Mouse (Mus musculus) bone marrow macrophage, adult 2 months (primary cell): ENCODE measurements at regions not wholly inside any gene's neighbourhood (a gene's known extent, or its start where the extent isn't known, plus 50 kb on each side); places are given as distances from the start of the nearest gene placed in this dataset.

Source experiments
- H3K27ac ChIP-seq: 2 replicates; pipeline ENCODE4 v1.5.1; 2012; ENCODE audit warnings: low read depth, low read length; ENCODE audit not compliant: insufficient read depth
- H3K4me1 ChIP-seq: 2 replicates; pipeline ENCODE4 v1.6.1; 2012; ENCODE audit warnings: low read length; ENCODE audit not compliant: control insufficient read depth, insufficient read depth
- H3K4me3 ChIP-seq: 2 replicates; pipeline ENCODE4 v1.5.1; 2012; ENCODE audit warnings: mild to moderate bottlenecking, low read length, moderate library complexity; ENCODE audit not compliant: insufficient read depth
- CTCF ChIP-seq: IDR thresholded peaks from 2 replicates; pipeline ENCODE4 v1.5.1; 2012; ENCODE audit warnings: low read depth, mild to moderate bottlenecking, low read length, moderate library complexity
- POLR2A ChIP-seq: IDR thresholded peaks from 2 replicates; pipeline ENCODE4 v1.6.1; 2012; ENCODE audit warnings: mild to moderate bottlenecking, low read depth, low read length, borderline replicate concordance

- TF ChIP-seq CTCF = no peak
- no peak for TF ChIP-seq POLR2A
- Histone ChIP-seq H3K27ac (no peak overlapping the region), H3K4me1 (peaks cover 25% of the 10 kb centered on the region), H3K4me3 (no peak overlapping the region)
Observed at GRCm38 (mm10) chr13:99058131-99058970, 74.0 kb upstream of the 1700024P04Rik start.

- H3K27ac ChIP-seq = no peak overlapping the region
- TF ChIP-seq POLR2A = no peak
- no peak for TF ChIP-seq CTCF
- peaks cover 23% of the 10 kb centered on the region for H3K4me1 ChIP-seq
- no peak overlapping the region for H3K4me3 ChIP-seq
Observed at GRCm38 (mm10) chr13:99057696-99058095, 73.3 kb upstream of the 1700024P04Rik start.

- TF ChIP-seq CTCF (no peak), POLR2A (no peak)
- Histone ChIP-seq H3K4me3 (no peak overlapping the region), H3K27ac (no peak overlapping the region), H3K4me1 (peaks cover 23% of the 10 kb centered on the region)
Observed at GRCm38 (mm10) chr13:99057293-99057588, 72.9 kb upstream of the 1700024P04Rik start.

GRCm38 (mm10) chr13:99056432-99057292 is 72.3 kb upstream of the 1700024P04Rik start:
- Histone ChIP-seq H3K4me3 (no peak overlapping the region), H3K4me1 (peaks cover 23% of the 10 kb centered on the region), H3K27ac (no peak overlapping the region)
- TF ChIP-seq POLR2A = no peak
- no peak for TF ChIP-seq CTCF

- no peak for TF ChIP-seq CTCF
- TF ChIP-seq POLR2A = no peak
- H3K4me3 ChIP-seq = no peak overlapping the region
- H3K4me1 ChIP-seq = peaks cover 23% of the 10 kb centered on the region
- H3K27ac ChIP-seq = no peak overlapping the region
Observed at GRCm38 (mm10) chr13:99055609-99056321, 71.4 kb upstream of the 1700024P04Rik start.

GRCm38 (mm10) chr13:99052076-99052475 is 67.7 kb upstream of the 1700024P04Rik start:
- Histone ChIP-seq H3K27ac (no peak overlapping the region), H3K4me1 (peaks cover 10% of the 10 kb centered on the region), H3K4me3 (no peak overlapping the region)
- TF ChIP-seq POLR2A = no peak

GRCm38 (mm10) chr13:99049699-99050098 is 65.3 kb upstream of the 1700024P04Rik start:
- Histone ChIP-seq H3K4me3 (no peak overlapping the region), H3K4me1 (peaks cover 3% of the 10 kb centered on the region; the same call in 1 of the 2 replicates), H3K27ac (no peak overlapping the region)
- TF ChIP-seq POLR2A (no peak), CTCF (no peak)

- Histone ChIP-seq H3K4me1 (peaks cover 3% of the 10 kb centered on the region; the same call in 1 of the 2 replicates), H3K4me3 (no peak overlapping the region), H3K27ac (no peak overlapping the region)
- TF ChIP-seq POLR2A (no peak), CTCF (no peak)
Observed at GRCm38 (mm10) chr13:99048651-99049100, 64.3 kb upstream of the 1700024P04Rik start.

GRCm38 (mm10) chr13:99047219-99047618 is 62.9 kb upstream of the 1700024P04Rik start:
- H3K4me1 ChIP-seq = peaks cover 3% of the 10 kb centered on the region; the same call in 1 of the 2 replicates
- no peak for TF ChIP-seq CTCF
- TF ChIP-seq POLR2A = no peak
- H3K27ac ChIP-seq = no peak overlapping the region
- H3K4me3 ChIP-seq = no peak overlapping the region
